In the genomic region with DNA sequence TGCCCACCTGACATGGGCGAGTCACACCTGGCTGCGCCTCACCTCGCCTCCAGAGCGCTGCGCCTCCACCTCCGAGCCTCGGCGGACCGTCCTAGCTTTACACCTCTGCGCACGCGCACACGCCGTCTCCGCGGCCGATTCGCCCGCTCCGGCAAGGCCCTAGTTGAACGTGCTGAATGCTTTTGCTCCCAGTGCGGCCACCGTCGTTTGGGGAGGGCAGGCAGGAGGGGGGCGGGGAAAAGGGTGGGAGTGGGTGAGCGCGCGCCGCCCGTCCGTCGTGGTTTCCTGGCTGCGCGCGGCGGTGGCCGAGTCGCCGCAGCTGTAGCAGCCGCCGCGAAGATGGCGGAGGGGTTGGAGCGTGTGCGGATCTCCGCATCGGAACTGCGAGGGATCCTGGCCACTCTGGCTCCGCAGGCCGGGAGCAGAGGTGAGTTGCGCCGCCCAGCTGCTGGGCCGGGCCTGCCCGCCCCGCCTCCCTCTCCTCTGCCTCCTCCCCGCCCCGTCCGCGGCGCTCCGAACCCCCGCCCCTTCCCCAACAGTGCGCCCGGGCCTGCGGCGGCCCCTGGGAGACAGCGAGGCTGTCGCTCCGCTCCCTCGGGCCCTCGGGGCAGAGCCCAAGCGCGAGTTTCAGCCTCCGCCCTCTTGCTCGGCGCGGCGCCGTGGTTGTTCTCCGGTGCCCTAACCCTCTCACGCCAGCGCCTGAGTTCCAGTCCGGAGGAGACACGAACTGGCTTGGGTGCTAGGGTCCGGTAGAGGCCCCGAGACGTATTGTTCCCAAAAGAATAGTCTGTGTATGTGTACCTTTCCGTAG, we compare ENCODE assay signal across 8 mouse cellular contexts. TPM values are rescaled to one million over a fixed set of nuclear protein-coding genes. Genes with fewer than 3 reads are reported as not detected.
DNase-seq lines count a peak whose midpoint lies in the region; ATAC-seq and TF ChIP-seq lines count a peak whose summit lies in the region.

TSS of gene Smg6 (plus strand) at position 247 of the 811 bp plus-strand sequence.
TSS of gene Srr (minus strand) at position 372 of the 811 bp plus-strand sequence.

- no peaks in the 10 kb centered on the region for H3K9me3 ChIP-seq in E14TG2a.4 (ENCODE audit: low read length)
- no peaks in the 10 kb centered on the region for H3K9me3 ChIP-seq in forebrain, embryonic 12.5 days
- no peaks in the 10 kb centered on the region for H3K9me3 ChIP-seq in heart, postnatal 0 days (replicated peaks; ENCODE audit: control insufficient read depth, low read length)
- H3K9me3 ChIP-seq in liver, embryonic 16.5 days (replicated peaks; ENCODE audit: control insufficient read depth, low read length) = no peaks in the 10 kb centered on the region
- H3K9me3 ChIP-seq in neural tube, embryonic 13.5 days = no peaks in the 10 kb centered on the region

- TF ChIP-seq POLR2A in testis, adult 2 months (IDR thresholded peaks at IDR 0.05; ENCODE audit: control insufficient read depth, low read depth, low read length) = peak; percentile 89

- peaks cover 18% of the 10 kb centered on the region for H3K36me3 ChIP-seq in E14TG2a.4 (ENCODE audit: insufficient read depth, low read length)
- peaks cover 14% of the 10 kb centered on the region for H3K36me3 ChIP-seq in forebrain, embryonic 12.5 days (replicated peaks)
- H3K36me3 ChIP-seq in heart, postnatal 0 days (replicated peaks; ENCODE audit: control insufficient read depth, insufficient read depth, low read length) = peaks cover 13% of the 10 kb centered on the region
- peaks cover 3% of the 10 kb centered on the region; the same call in 1 of the 2 replicates for H3K36me3 ChIP-seq in liver, embryonic 16.5 days (ENCODE audit: control insufficient read depth, insufficient read depth)
- peaks cover 18% of the 10 kb centered on the region for H3K36me3 ChIP-seq in neural tube, embryonic 13.5 days
- peaks cover 6% of the 10 kb centered on the region for H3K36me3 ChIP-seq in testis, adult 2 months (ENCODE audit: control insufficient read depth, insufficient read depth, low read length)

- H3K9ac ChIP-seq in forebrain, embryonic 12.5 days = peak within 1 kb of the TSS; percentile 94
- peak within 1 kb of the TSS; percentile 91 for H3K9ac ChIP-seq in heart, postnatal 0 days (replicated peaks; ENCODE audit: low read depth, low read length)
- peak within 1 kb of the TSS; percentile 96 for H3K9ac ChIP-seq in liver, embryonic 16.5 days (ENCODE audit: low read depth, low read length)
- H3K9ac ChIP-seq in neural tube, embryonic 13.5 days = peak within 1 kb of the TSS; percentile 94

- peak within 1 kb of the TSS; percentile 98 for H3K27ac ChIP-seq in forebrain, embryonic 12.5 days
- H3K27ac ChIP-seq in heart, postnatal 0 days (ENCODE audit: low read depth) = peak within 1 kb of the TSS; percentile 91
- H3K27ac ChIP-seq in liver, embryonic 16.5 days (ENCODE audit: low read length) = peak within 1 kb of the TSS; percentile 98
- peak within 1 kb of the TSS; percentile 98 for H3K27ac ChIP-seq in neural tube, embryonic 13.5 days (replicated peaks)
- peak within 1 kb of the TSS; percentile 97 for H3K27ac ChIP-seq in testis, adult 2 months (ENCODE audit: control insufficient read depth, insufficient read depth, low read depth, low read length)

- H3K4me1 ChIP-seq in E14TG2a.4 (replicated peaks; ENCODE audit: low read depth, low read length) = peaks cover 43% of the 10 kb centered on the region
- peaks cover 18% of the 10 kb centered on the region for H3K4me1 ChIP-seq in forebrain, embryonic 12.5 days
- peaks cover 7% of the 10 kb centered on the region for H3K4me1 ChIP-seq in heart, postnatal 0 days (ENCODE audit: control insufficient read depth, insufficient read depth)
- H3K4me1 ChIP-seq in liver, embryonic 16.5 days (ENCODE audit: control insufficient read depth, low read depth, low read length) = peaks cover 14% of the 10 kb centered on the region
- peaks cover 24% of the 10 kb centered on the region for H3K4me1 ChIP-seq in neural tube, embryonic 13.5 days (replicated peaks)
- H3K4me1 ChIP-seq in testis, adult 2 months (ENCODE audit: control insufficient read depth, insufficient read depth, low read length) = peaks cover 3% of the 10 kb centered on the region

- H3K4me3 ChIP-seq in E14TG2a.4 (replicated peaks; ENCODE audit: low read length) = peak within 1 kb of the TSS; percentile 97
- H3K4me3 ChIP-seq in forebrain, embryonic 12.5 days (replicated peaks) = peak within 1 kb of the TSS; percentile 88
- peak within 1 kb of the TSS; percentile 90 for H3K4me3 ChIP-seq in heart, postnatal 0 days (ENCODE audit: low read depth, low read length)
- H3K4me3 ChIP-seq in liver, embryonic 16.5 days (ENCODE audit: low read depth, low read length) = peak within 1 kb of the TSS; percentile 96
- H3K4me3 ChIP-seq in neural tube, embryonic 13.5 days = peak within 1 kb of the TSS; percentile 96
- H3K4me3 ChIP-seq in testis, adult 2 months (ENCODE audit: control insufficient read depth, low read depth, low read length) = peak within 1 kb of the TSS; percentile 94

- H3K27me3 ChIP-seq in E14TG2a.4 (ENCODE audit: insufficient read depth, low read length) = no peaks in the 10 kb centered on the region
- H3K27me3 ChIP-seq in forebrain, embryonic 12.5 days = no peaks in the 10 kb centered on the region
- H3K27me3 ChIP-seq in heart, postnatal 0 days (ENCODE audit: control insufficient read depth, insufficient read depth, low read length) = no peaks in the 10 kb centered on the region
- H3K27me3 ChIP-seq in liver, embryonic 16.5 days (ENCODE audit: control insufficient read depth, insufficient read depth, low read depth, low read length) = no peaks in the 10 kb centered on the region
- no peaks in the 10 kb centered on the region for H3K27me3 ChIP-seq in neural tube, embryonic 13.5 days
- H3K27me3 ChIP-seq in testis, adult 2 months (ENCODE audit: control insufficient read depth, insufficient read depth, low read length) = no peaks in the 10 kb centered on the region

- 0 out of 2 replicates have a peak, but pooled peaks have one; percentile 55 for TF ChIP-seq EP300 in heart, postnatal 0 days (IDR thresholded peaks at IDR 0.05; ENCODE audit: low read depth)

- no peak for TF ChIP-seq CTCF in E14TG2a.4 (conservative IDR thresholded peaks at IDR 0.05; ENCODE audit: low read length)
- peak; percentile 1; the same call in 1 of the 2 replicates for TF ChIP-seq CTCF in heart, postnatal 0 days (IDR thresholded peaks at IDR 0.05; ENCODE audit: low read depth)
- peak; percentile 15; the same call in 1 of the 2 replicates for TF ChIP-seq CTCF in testis, adult 2 months (IDR thresholded peaks at IDR 0.05; ENCODE audit: control insufficient read depth, insufficient read depth, insufficient replicate concordance, low read depth, low read length)

- H3K4me2 ChIP-seq in forebrain, embryonic 12.5 days = peak within 1 kb of the TSS; percentile 71
- H3K4me2 ChIP-seq in heart, postnatal 0 days (ENCODE audit: low read depth, low read length) = peak within 1 kb of the TSS; percentile 72
- peak within 1 kb of the TSS; percentile 83 for H3K4me2 ChIP-seq in liver, embryonic 16.5 days (ENCODE audit: low read depth, low read length)
- peak within 1 kb of the TSS; percentile 69 for H3K4me2 ChIP-seq in neural tube, embryonic 13.5 days

- peak; percentile 96 for ATAC-seq in forebrain, embryonic 12.5 days (ENCODE audit: low FRiP score)
- ATAC-seq in heart, postnatal 0 days (ENCODE audit: insufficient read depth, low read depth) = peak; percentile 93
- ATAC-seq in liver, embryonic 16.5 days (ENCODE audit: low read depth) = peak; percentile 93
- peak; percentile 95 for ATAC-seq in neural tube, embryonic 13.5 days (ENCODE audit: low read depth)

- DNase-seq in c-Kit-positive CD71-positive TER-119-positive erythroid progenitor cells, embryonic 14.5 days (ENCODE audit: low spot score) = peak; percentile 95
- DNase-seq in heart, postnatal 0 days (ENCODE audit: low spot score) = peak; percentile 96
- DNase-seq in kidney, postnatal 4 days = peak; percentile 97 to 98

- whole genome bisulfite sequencing in forebrain, embryonic 12.5 days = under 1% methylated on average over 69 of the region's 88 CpGs
- WGBS in heart, postnatal 0 days = under 1% methylated on average over 66 of the region's 88 CpGs
- under 1% methylated on average over 78 of the region's 88 CpGs for WGBS in liver, embryonic 16.5 days (ENCODE audit: insufficient replicate concordance)
- under 1% methylated on average over 86 of the region's 88 CpGs for whole genome bisulfite sequencing in neural tube, embryonic 13.5 days

RNA-seq across cellular contexts. Expression of gene Smg6, which starts in this region (rescaled TPM):
- 22.0 and 23.9 TPM in 2 replicates for polyA plus RNA-seq in forebrain, embryonic 12.5 days (2016; fragmentation: Nextera tagmentation; extraction: Ambion mirVana)
- 15.7 and 21.1 TPM in 2 replicates for total RNA-seq in heart, postnatal 0 days (2014; rRNA removed; ENCODE audit: low replicate concordance)
- 6.9 and 7.1 TPM in 2 replicates for polyA plus RNA-seq in heart, postnatal 0 days (2015; fragmentation: Nextera tagmentation; extraction: Ambion mirVana)
- polyA plus RNA-seq in liver, embryonic 16.5 days (2015; fragmentation: Nextera tagmentation; extraction: Ambion mirVana) = 5.1 and 5.5 TPM in 2 replicates
- polyA plus RNA-seq in neural tube, embryonic 13.5 days (2015; fragmentation: Nextera tagmentation; extraction: Ambion mirVana) = 17.4 and 19.1 TPM in 2 replicates
- 76.8 and 83.4 TPM in 2 replicates for polyA plus RNA-seq in testis, adult 2 months (2012; rRNA removed)

RNA-seq across cellular contexts. Expression of gene Srr, which starts in this region (rescaled TPM):
- polyA plus RNA-seq in forebrain, embryonic 12.5 days (2016; fragmentation: Nextera tagmentation; extraction: Ambion mirVana) = 27.5 and 30.8 TPM in 2 replicates
- 16.3 and 34.0 TPM in 2 replicates for total RNA-seq in heart, postnatal 0 days (2014; rRNA removed; ENCODE audit: low replicate concordance)
- 14.5 and 15.8 TPM in 2 replicates for polyA plus RNA-seq in heart, postnatal 0 days (2015; fragmentation: Nextera tagmentation; extraction: Ambion mirVana)
- 4.6 and 5.1 TPM in 2 replicates for polyA plus RNA-seq in liver, embryonic 16.5 days (2015; fragmentation: Nextera tagmentation; extraction: Ambion mirVana)
- 34.9 and 36.5 TPM in 2 replicates for polyA plus RNA-seq in neural tube, embryonic 13.5 days (2015; fragmentation: Nextera tagmentation; extraction: Ambion mirVana)
- 45.3 and 53.3 TPM in 2 replicates for polyA plus RNA-seq in testis, adult 2 months (2012; rRNA removed)

Comparison
In these comparisons a context has a peak if more than half of its experiments do, and no peak if none do; other contexts are left out.
1. Peak in every context shown above with its lines: DNase-seq, ATAC-seq, H3K4me3 ChIP-seq and H3K27ac ChIP-seq.